Mouse (Mus musculus) frontal cortex, postnatal 10 days (tissue): ENCODE data around the gene Ankfn1.
A peak's percentile ranks its signal among the peaks of the same experiment; 100 is the strongest.

Experiments used
- DNase-seq, 2 experiments: peaks; one replicate each; pipeline ENCODE4 v3.0.0; 2022; ENCODE audit warnings: low spot score in 2 of 2, mixed read lengths in 1 of 2

Ankfn1 gene

DNA sequence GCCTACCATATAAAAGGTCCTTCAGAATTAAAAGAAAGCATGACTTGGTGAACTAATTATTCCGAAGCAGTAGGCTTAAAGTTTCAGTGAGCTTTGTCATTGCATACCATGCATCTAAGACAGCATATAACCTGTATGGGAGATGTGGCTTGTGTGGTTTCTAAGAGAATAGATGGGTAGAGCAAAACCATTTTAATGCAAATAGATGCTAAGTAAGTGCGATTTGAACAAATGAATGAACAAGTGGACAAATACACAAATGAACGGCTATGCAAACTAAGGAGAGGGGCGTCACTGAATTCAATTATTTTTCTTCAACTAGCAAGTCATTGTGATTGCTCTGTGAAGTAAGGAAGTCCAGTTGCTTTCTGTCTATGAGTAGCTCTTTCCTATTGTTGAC is 198.3 kb downstream of the Ankfn1 start:
- no peak for DNase-seq

DNA sequence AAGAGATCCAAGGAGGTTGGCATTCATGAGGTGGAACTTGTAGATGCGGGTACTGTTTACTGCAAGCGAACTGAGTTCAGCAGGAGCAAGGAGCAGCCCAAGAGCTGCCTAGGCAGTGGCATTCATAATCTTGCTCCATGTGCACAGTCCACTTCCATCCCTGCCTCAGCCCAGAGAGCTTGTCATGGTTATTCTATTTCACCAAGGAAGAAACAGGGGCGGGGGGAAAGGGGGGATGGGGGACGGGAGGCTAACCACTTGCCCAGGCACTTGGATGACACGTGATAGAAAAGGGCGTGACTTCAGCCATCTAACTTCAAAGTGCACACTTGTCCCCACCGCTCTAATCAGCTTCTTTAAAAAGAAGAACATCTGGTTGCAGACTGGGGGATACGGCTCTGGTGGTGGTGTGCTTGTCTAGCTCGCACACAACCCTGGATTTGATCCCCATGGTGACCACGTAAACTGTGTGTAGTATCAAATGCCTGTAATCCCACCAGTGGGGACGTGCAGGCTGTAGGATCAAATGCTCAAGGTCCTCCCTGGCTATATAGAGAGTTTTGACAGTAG is 203.1 kb downstream of the Ankfn1 start:
- DNase-seq, result no peak

DNA sequence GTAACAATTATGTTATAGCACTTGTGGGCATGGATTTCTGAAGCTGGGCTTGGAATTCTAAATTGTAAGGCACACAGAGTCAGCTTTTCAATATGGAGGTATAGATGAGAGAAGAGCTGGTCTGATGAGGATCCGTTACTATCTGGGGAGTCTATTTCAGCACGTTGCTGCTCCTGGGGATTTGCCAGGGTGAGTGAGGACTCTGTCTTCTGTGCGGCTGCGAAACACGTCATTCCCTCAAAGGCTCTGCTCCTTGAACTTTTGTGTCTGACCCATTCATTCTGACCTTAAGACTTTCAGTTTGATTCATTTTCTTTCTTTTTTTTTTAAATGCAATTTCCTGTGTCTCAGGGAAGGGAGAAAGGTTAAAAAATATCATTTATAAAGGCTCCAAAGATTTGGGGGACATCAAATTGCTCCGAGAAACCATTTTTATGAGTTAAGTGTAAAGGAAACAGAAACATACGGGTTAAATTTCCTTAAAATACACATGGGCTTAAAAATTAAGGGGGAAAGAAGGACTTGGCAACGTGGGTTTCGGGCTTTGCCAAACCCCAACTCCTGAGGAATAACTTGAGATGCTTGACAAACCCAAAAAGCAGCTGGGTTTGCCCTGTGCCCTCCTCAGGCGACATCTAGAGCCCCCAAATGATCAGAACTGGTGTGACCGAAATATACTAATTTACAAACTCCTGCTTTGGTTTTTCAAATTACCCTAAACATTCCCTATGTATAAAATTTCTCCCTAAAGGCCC is 207.9 kb downstream of the Ankfn1 start:
- DNase-seq, result no peak

DNA sequence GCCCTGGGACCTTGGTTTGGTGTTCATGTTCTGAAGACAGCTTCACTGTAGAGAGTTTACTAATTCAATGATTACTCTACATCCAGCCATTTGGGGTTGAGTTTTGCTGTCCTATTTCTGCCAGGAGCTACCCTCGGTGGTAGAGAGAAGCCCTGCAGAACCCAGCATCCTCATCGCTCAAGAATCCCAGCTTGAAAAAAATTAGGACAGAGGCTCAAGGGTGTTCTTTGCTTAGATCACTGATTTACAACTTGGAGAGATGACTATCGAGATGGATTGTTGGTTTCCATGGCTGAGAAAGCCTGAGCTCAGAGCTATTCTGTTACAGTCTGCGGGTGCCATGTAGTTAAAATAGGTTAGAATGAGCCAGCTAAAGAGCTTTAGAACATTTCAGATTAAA is 209.2 kb downstream of the Ankfn1 start:
- DNase-seq, result no peak

DNA sequence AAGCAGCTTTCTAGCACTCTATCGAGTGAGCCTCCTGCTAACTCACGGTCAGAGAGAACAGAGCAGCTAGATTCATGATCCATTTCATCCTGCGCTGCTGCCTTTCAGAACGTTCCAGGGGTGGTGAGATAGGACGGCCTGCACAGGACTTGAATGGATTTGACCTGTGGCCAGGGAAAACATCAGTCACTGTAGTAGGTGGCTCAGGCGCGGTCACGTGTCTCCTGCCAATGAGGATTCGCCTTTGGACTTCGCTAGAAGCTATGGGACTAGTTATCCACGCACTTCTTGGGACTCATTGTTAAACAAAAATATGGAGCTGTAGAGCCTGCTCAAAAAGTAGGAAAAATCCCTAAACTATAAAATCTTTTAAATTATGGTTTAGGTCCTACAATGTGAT is 226.0 kb downstream of the Ankfn1 start:
- no peak for DNase-seq

DNA sequence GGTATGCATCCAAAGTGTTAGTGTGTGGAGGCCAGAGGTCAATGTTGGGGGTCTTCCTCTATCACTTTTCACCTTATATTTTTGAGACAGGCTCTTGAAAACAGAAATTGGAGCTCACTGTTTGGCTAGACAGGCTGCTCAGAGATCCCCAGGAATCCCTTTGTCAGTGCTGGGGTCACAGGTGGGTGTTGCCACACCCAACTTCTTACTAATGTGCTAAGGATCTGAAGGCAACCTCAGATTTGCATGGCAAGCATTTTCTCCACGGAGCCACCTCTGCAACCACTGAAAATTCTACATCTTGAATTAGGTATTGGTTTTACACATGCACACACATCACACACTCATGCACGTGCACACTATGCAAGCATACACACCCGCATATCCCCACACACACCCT is 226.5 kb downstream of the Ankfn1 start:
- DNase-seq, result no peak

DNA sequence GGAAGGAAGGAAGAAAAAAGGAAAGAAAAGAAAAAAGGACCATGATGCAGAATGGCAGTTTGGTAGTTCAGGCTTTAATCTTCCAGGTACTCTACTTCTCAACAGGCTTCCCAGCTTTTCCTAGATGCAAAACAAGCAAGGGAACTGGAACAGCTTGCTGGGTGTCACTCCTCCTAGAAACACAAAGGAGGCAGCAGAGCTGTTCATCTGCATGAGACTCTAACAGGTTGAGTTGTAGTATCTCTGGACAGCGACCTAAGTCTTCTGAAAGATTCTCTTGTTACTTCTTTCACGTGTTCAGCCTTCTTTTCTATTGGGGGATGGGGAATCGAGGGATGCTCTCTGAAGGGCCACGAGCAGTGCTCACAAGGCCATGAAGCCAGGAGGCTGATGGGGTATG is 228.7 kb downstream of the Ankfn1 start:
- DNase-seq, result no peak

DNA sequence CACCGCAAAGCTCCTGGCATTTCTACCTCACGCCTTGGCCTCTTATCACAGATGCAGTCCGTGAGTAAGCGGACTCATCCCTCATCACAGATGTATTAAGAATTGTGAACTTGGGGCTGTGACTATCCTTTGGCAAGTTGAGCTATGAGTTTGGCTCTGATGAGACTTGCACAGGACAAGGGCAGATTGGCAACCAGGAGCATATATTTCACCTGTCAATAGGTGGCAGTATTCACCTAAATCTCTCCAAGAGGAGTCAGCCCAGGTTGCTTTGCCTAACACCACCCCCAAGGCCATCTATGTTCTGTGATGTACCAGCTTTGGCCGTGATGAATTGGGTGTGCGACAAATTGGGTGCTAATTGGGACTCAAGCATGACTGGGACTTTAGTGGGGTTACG is 231.3 kb downstream of the Ankfn1 start:
- peak in 1 of 2 experiments; percentile 18 for DNase-seq

DNA sequence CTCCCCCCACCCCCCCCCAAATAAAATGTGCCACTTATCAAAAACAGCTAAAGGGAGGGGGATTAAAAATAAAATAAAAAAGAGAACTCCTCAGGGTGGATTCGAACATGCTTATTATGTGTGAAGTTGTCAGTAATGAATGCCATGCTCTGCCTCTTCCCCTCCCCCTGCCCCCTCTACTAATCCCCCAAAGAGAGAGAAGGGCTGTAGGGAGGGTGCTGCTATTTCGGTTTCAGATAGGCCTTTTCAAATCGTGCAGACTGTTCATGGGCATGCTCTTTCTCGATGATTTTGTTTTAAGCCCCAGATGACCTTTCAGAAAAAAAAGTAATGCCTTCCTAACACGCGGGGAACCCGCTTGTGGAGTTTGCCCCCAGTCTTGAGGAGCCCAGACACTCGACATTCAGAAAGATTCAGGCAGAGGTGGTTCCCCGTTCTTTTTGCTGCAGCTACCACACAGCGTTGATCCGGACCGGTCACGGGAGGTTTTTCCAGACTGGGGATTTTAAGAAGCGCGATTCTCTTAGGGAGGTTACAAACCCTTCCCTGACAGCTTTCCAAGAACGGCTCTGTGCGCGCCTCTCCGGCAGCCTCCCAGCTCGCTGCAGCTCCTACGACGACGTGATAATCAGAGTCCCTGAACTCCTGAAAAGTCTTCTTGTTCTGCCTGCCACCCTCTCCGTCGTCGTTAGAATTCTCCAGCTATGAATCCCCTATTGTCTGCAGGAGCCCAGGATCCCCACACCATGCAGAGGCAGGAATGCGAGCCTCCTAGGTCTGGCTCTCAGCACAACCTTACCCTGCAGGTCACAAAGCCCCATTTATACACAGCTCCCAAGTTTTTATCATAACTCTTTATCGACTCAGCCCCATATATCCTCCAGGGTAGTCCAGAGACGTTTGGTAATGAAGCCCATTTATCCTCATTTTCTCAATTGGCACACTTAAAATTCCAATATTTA is 232.3 kb downstream of the Ankfn1 start:
- DNase-seq, result peak in 1 of 2 experiments; percentile 11

DNA sequence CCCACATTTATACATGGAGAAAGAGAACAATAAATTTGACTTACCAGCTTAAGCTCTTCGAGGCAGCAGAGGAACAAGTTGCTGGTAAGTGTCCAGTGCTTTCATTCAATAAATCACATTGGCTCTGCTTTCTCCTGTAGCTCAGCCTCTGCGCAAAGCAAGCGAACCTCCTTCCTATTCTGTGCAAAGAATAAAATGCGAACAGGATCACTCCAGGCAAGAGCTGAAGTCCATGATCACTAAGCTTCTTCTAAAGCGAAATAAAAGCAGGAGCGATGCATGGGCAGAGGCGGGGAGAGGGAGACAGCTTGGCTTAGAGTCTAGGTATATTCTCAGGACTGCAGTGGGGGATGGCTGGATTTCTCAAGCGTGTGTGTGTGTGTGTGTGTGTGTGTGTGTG is 239.1 kb downstream of the Ankfn1 start:
- no peak for DNase-seq

DNA sequence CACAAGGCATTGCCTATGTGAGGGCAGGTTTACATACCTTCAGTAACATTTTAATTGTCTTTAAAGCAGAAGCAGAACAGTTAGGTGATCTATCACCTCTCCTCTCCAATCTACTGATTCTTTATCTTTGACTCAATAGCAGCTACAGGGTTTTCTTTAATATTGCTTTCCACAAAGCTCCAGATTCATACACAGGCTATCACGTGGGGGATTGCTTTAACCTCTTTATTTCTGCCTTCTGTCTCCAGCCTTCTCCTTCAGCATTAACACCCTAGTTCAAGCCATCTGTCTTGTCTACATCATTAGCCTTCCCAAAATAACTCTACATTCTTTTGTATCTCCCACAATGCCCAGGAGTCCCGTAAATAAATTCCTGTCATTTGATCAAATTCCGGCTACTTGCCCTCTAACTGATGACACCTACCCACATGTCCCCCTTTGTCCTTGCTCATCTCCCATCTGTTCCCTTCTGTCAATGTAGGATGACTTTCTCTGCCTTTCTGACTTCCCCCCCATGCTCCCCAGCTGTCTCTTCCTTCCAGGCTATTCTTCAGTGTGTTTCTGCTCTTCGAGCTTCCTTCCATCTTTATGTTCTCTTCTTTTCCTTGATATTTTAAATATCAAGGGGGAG is 249.5 kb downstream of the Ankfn1 start:
- DNase-seq, result no peak

DNA sequence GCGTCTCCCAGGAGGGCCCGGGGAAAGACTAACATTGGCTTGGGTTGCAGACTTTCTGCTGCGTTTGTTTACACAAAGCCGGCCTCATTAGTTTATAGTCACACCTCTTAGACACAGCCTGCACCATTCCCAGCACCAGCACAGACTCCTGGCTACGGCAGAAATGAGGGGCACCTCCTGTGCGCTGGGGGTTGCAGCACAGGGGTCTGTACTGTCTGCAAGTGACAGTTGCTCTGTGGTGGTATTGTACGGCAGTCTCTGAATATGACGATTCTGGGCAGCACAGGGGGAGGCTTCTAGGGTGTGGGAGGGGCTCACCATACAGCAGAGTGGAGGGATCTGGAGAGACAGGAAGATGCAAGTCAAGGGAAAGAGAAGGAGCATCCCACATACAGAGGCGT is 262.0 kb downstream of the Ankfn1 start:
- DNase-seq, result no peak

DNA sequence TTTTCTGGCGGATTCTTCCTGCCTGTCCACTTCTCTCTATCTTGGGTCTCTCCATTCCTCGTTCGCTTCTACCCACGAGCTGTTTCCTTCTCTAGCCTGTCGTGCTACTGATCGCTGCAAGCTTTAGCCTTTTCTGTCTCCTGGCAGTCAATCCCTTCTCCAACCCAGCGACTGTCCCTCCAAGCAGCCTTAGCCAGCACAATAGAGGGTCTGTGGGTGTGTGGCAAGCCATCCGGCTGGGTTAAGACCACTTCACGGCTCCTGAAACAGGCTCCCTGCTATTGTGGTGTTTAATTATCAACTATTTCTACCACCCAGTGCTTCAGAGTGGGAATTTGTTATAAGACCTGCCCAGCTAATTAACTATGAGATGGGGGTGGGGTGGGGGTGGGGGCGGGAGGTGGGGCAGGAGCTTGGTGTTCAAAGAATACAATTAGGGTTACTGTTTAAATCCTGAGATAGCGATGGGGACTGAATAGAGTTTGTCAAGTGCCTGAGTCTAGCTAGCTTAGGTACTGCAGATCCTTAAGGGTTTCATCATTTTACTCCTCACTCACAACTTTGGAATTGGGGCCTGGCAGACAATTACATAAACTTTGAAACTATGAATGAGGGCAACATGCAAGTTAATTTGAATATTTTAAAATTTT is 268.7 kb downstream of the Ankfn1 start:
- no peak for DNase-seq

DNA sequence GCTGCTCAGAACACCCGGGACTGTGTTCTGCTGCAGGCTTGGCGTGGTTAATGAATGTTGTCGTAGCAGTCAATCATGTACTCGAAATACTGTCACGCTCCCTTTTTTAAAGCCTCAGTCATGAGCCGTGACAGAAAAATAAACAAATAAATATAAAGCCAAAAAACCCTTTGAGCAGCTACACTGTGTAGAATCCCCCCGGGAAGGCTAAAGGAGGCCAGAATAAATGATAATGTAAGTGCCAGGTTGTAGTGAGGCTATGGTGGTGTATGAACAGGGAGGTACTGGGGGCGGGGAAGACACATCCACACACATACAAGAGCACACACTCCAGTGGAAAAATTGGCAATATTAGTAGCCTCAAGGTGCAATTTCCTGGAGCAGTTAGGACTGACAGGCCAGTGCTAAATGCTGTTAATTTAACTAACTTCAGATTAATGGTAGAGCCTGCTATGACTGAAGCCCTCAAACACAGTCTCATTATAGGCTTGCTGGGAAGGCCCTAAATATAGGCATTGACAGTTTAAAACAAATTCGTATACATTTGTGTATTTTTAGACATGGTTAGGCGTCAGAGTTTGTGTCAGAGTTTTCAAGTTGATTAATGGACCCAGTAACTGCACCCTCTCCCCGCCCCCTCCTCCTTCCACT is 270.7 kb downstream of the Ankfn1 start:
- no peak for DNase-seq

DNA sequence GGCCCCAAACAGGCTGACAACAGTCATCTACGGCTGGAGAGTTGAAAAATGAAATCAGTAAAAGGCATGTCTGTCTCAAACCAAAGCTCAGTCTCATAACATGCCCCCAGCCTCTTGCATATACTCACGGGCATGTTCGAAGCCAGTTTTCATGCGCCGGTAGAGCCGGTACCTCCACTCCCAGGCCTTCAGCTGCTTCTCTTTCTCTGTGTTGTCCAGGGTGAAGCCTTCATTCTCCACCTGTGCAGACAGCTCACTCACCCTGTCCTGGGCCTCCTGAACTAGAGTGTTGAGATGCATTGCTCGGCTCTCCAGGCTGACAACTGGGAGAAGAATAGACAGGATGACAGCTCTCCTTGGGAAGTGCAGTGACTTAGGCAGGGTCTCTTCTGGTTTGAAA is 272.4 kb downstream of the Ankfn1 start:
- DNase-seq, result no peak

DNA sequence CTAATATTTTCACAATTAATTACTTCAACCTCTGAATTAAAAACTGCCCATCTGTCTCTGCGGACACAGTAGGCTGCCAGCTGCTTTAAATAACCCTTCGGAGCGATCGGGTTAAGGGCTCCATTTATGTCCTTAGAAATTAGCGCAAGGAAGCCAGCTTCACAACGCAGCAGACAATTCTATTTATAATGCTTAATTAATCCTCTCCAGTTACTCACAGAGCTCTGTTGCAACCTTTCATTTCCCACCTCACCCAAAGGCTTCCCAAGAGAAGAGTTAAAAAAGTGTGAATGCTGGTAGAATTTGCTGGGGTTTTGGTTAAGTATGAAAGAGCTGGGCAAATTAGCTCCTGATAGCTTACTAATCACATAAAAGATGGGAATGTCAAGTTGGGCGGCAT is 275.7 kb downstream of the Ankfn1 start:
- DNase-seq, result no peak

DNA sequence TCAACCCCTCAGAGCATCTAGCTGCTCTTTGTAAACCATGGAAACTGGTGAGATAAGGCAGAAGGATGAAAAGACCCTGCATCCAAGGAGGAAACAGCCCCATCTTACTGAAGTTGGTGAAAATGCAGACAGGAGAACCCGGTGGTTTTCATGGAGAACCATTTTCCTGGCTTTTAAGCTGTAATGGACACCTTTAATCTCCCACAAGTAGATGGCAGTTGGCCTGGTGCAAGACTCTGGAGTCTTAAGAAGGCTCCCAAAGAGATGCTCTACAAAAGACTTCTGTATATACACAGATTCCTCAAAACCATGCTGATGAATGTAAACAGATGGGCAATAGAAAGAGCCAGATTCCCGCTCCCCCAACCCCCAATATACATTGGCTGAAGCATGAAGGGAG is 276.5 kb downstream of the Ankfn1 start:
- DNase-seq, result no peak

DNA sequence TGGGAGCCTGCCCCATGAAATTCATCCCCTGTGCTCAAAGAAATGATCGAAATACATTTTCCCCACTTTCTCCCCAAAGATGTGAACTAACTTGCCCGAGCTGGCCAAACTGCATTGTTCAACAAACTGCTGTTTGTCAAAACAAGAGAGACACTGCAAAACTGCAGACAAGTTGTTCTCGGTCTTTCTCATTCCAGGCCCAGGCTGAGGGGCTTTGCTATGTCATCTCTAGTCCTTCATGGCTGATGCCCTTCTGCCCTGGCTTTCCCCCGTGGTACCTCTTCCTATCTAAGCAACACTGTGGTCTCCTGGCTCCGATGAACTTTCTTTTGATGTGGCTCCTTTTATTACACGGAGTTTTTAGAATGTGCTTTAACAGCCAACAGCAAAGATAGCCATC is 296.4 kb downstream of the Ankfn1 start:
- no peak for DNase-seq

DNA sequence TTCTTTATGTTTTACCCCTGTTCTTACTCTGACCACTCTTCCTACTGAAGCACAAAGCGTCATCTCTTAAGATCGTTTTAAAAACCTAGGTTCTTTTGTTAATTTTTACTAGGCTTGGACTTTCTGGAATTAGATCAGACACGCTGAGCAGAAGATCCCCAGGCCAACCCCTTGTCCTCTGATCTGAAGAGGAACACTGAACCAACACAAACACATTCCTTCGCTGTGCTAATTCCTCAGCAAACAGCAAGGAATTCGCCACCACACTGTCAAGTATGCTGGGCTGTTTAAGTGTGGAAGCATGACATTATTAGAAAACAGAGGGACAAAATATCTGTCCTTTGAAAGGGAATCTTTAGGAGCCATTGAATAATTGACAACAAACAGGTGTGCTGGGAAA is 300.5 kb downstream of the Ankfn1 start:
- no peak for DNase-seq

DNA sequence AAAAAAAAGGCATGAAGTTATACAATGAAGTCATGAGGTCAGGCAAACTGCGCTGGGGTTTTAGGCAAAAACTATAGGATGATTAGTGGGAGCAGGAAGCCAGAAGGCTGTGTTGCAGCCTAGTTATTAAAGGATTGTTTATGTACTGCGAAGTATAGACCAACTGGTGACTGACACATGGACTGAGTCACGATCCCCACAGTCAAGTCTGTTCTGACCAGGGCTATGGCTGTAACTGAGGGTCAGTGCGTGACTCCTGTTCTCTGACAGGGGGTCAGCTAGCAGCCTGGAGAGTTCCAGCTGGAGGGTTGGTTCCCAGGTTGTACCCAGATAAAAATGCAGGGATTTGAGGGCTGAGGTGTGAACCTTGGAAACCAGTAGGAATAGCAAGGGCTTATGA is 301.4 kb downstream of the Ankfn1 start:
- no peak for DNase-seq

DNA sequence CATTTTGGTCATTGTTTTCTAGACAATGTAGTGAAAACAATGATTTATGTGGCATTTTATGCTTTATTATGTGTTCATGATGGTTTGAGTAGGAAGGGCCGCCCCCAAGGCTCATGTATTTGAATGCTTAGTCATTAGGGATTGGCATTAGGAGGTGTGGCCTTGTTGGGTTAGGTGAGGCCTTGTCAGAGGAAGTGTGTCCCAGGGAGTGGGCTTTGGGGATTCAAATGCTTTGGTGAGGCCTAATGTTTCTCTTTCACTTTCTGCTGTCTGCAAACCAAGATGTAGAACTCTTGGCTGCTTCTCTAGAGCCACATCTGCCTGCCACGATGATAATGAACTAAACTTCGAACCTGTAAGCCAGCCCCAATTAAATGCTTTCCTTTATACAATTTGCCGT is 304.6 kb downstream of the Ankfn1 start:
- no peak for DNase-seq
